Mouse (Mus musculus): ENCODE measurements around the gene Asprv1. TPM values are rescaled to one million over a fixed set of nuclear protein-coding genes. Genes with fewer than 3 reads are reported as not detected.

Asprv1 gene
- total RNA-seq (2012; rRNA removed) = 0.71 and 2.0 TPM in 2 replicates

DNA sequence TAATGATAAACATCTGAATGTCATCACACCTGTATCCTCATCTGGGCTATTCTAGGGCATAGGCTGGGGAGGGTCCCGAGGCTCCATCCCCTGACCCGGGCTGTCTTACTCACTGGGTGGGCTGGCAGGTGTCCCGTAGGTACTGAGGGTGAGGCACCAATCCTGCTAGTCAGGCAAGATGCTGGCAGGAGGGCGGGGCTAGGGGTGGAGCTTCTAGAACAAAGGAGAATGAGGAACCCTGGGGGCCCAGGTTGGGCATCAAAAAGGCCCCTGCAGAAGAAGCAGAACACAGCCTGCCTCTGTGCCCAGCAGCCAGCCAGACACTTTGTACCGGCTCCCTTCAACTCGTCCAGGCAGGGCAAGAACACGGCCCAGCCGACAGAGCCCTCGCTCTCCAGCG is at the start of gene Asprv1:
Gene Asprv1 (plus strand): TSS at position 219 of the 400 bp plus-strand sequence.
- DNase-seq (ENCODE audit: low read depth, low spot score) = no peak
- Histone ChIP-seq H3K4me3 (ENCODE audit: insufficient read depth in 1 of 2, low read depth in 1 of 2, low read length in 2 of 2, poor library complexity in 1 of 2, severe bottlenecking in 1 of 2) (no peak within 1 kb of the TSS), H3K4me1 (ENCODE audit: control insufficient read depth in 2 of 2, insufficient read depth in 2 of 2, low read length in 2 of 2, poor library complexity in 1 of 2) (peaks cover 5 to 10% of the 10 kb centered on the region in 2 experiments; a peak in 2 of 4 replicates), H3K9ac (ENCODE audit: insufficient read depth, low read depth, low read length, poor library complexity, severe bottlenecking) (no peak within 1 kb of the TSS), H3K36me3 (ENCODE audit: control insufficient read depth, insufficient read depth, low read length, poor library complexity, severe bottlenecking) (no peaks in the 10 kb centered on the region), H3K27ac (ENCODE audit: insufficient read depth, low read depth, low read length, poor library complexity, severe bottlenecking) (no peak within 1 kb of the TSS), H3K9me3 (ENCODE audit: control insufficient read depth, insufficient read depth, low read depth, low read length) (no peaks in the 10 kb centered on the region)
- TF ChIP-seq ZNF384 (IDR thresholded peaks at IDR 0.05; ENCODE audit: low read depth, low read length) (no peak), ZC3H11A (IDR thresholded peaks at IDR 0.05; ENCODE audit: borderline replicate concordance, low read depth, low read length) (no peak), HCFC1 (IDR thresholded peaks at IDR 0.05; ENCODE audit: borderline replicate concordance, insufficient read depth, low read length) (no peak), CHD2 (IDR thresholded peaks at IDR 0.05; ENCODE audit: low read depth, low read length) (no peak), MAFK (IDR thresholded peaks at IDR 0.05; ENCODE audit: insufficient read depth, low read depth, low read length) (no peak)
- in situ Hi-C loops (cut with MboI; ENCODE audit: low sequenced_read_pairs in 2 of 2, unreplicated experiment in 2 of 2) = no loop called here

DNA sequence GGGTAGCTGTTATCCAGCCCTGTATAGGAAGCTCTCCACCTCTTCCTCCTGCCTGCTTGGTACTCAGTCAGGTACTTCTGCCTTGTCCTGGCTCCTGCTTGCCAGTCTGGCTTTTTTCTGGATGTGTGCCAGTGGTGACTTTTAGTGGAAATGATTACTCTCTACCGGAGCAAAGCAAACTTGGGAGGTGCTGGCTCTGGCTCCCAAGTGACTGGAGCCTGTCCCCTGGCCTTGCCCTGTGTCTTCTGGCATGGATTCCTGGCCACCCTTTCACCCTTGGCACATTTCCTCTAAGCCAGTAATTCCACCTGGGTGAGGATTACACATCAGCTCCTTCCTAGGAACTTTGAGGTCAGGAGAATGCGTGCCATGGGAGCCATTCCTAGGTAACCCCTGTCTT is 49.6 kb upstream of the Asprv1 start:
- Histone ChIP-seq H3K4me1 (ENCODE audit: control insufficient read depth in 2 of 2, insufficient read depth in 2 of 2, low read length in 2 of 2, poor library complexity in 1 of 2) (peaks cover 4 to 18% of the 10 kb centered on the region in 2 experiments), H3K9me3 (ENCODE audit: control insufficient read depth, insufficient read depth, low read depth, low read length) (no peaks in the 10 kb centered on the region), H3K36me3 (ENCODE audit: control insufficient read depth, insufficient read depth, low read length, poor library complexity, severe bottlenecking) (no peaks in the 10 kb centered on the region), H3K9ac (ENCODE audit: insufficient read depth, low read depth, low read length, poor library complexity, severe bottlenecking) (no peak overlapping the region), H3K4me3 (ENCODE audit: insufficient read depth in 1 of 2, low read depth in 1 of 2, low read length in 2 of 2, poor library complexity in 1 of 2, severe bottlenecking in 1 of 2) (no peak overlapping the region), H3K27ac (ENCODE audit: insufficient read depth, low read depth, low read length, poor library complexity, severe bottlenecking) (no peak overlapping the region)
- in situ Hi-C loops (cut with MboI; ENCODE audit: low sequenced_read_pairs in 2 of 2, unreplicated experiment in 2 of 2) = no loop called here
- TF ChIP-seq HCFC1 (IDR thresholded peaks at IDR 0.05; ENCODE audit: borderline replicate concordance, insufficient read depth, low read length) (no peak), ZC3H11A (IDR thresholded peaks at IDR 0.05; ENCODE audit: borderline replicate concordance, low read depth, low read length) (no peak), MAFK (IDR thresholded peaks at IDR 0.05; ENCODE audit: insufficient read depth, low read depth, low read length) (no peak), CHD2 (IDR thresholded peaks at IDR 0.05; ENCODE audit: low read depth, low read length) (no peak), ZNF384 (IDR thresholded peaks at IDR 0.05; ENCODE audit: low read depth, low read length) (no peak)
- DNase-seq (ENCODE audit: low read depth, low spot score) = no peak

DNA sequence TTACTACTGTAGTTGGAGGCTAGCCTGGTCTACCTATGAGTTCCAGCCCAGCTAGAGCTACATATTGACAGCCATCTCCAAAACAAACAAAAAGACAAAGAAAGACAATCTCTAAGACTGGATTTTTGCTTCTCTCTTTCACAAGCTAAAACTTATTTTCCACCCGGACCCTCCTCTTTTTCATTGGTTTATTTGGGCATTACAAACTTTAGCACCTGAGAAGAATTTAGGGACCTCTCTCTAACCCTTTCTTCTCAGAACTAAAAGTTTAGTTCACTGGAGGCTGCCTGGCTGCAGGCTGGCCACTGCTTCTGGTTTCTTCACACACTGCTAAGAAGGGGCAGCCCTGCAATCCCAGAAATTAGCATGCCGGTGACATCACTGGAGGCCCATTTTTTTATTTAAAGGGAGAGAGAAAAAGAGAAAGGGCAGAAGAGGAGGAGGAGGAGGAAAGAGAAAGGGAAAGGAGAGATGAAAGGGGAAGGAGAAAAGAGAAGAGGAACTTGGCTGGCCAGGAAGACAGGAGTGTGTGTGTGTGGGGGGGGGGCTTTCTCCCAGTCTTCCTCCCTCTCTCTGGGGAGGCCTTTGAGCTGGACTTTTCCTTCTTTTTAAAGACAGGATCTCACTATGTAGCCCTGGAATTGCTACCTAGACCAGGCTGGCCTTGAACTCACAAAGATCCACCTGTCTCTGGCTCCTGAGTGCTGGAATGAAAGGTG is 48.7 kb upstream of the Asprv1 start:
- Histone ChIP-seq H3K36me3 (ENCODE audit: control insufficient read depth, insufficient read depth, low read length, poor library complexity, severe bottlenecking) (no peaks in the 10 kb centered on the region), H3K4me1 (ENCODE audit: control insufficient read depth in 2 of 2, insufficient read depth in 2 of 2, low read length in 2 of 2, poor library complexity in 1 of 2) (peaks cover 8 to 25% of the 10 kb centered on the region in 2 experiments), H3K27ac (ENCODE audit: insufficient read depth, low read depth, low read length, poor library complexity, severe bottlenecking) (no peak overlapping the region), H3K9me3 (ENCODE audit: control insufficient read depth, insufficient read depth, low read depth, low read length) (no peaks in the 10 kb centered on the region), H3K4me3 (ENCODE audit: insufficient read depth in 1 of 2, low read depth in 1 of 2, low read length in 2 of 2, poor library complexity in 1 of 2, severe bottlenecking in 1 of 2) (no peak overlapping the region), H3K9ac (ENCODE audit: insufficient read depth, low read depth, low read length, poor library complexity, severe bottlenecking) (no peak overlapping the region)
- in situ Hi-C loops (cut with MboI; ENCODE audit: low sequenced_read_pairs in 2 of 2, unreplicated experiment in 2 of 2) = no loop called here
- DNase-seq (ENCODE audit: low read depth, low spot score) = no peak
- TF ChIP-seq HCFC1 (IDR thresholded peaks at IDR 0.05; ENCODE audit: borderline replicate concordance, insufficient read depth, low read length) (no peak), CHD2 (IDR thresholded peaks at IDR 0.05; ENCODE audit: low read depth, low read length) (no peak), MAFK (IDR thresholded peaks at IDR 0.05; ENCODE audit: insufficient read depth, low read depth, low read length) (no peak), ZC3H11A (IDR thresholded peaks at IDR 0.05; ENCODE audit: borderline replicate concordance, low read depth, low read length) (no peak), ZNF384 (IDR thresholded peaks at IDR 0.05; ENCODE audit: low read depth, low read length) (no peak)

DNA sequence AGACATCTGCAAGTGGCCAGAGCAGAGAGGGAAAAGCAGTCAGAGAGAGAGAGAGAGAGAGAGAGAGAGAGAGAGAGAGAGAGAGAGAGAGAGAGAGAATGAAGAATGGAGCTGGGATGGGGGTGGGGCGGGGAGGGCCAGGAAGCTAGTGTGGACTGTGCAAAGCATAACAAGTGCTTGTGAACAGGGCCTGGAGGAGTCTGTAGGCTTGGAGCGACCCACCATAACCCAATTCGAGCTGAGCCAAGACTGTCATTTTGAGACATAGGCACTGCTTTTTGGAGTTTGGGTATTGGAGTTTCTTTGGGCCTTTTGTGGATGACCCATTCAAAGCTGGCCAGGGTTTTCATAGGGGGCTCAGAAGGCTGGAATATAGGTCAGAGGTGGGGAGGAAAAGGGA is 48.0 kb upstream of the Asprv1 start:
- Histone ChIP-seq H3K36me3 (ENCODE audit: control insufficient read depth, insufficient read depth, low read length, poor library complexity, severe bottlenecking) (no peaks in the 10 kb centered on the region), H3K9ac (ENCODE audit: insufficient read depth, low read depth, low read length, poor library complexity, severe bottlenecking) (no peak overlapping the region), H3K27ac (ENCODE audit: insufficient read depth, low read depth, low read length, poor library complexity, severe bottlenecking) (no peak overlapping the region), H3K4me3 (ENCODE audit: insufficient read depth in 1 of 2, low read depth in 1 of 2, low read length in 2 of 2, poor library complexity in 1 of 2, severe bottlenecking in 1 of 2) (no peak overlapping the region), H3K9me3 (ENCODE audit: control insufficient read depth, insufficient read depth, low read depth, low read length) (no peaks in the 10 kb centered on the region), H3K4me1 (ENCODE audit: control insufficient read depth in 2 of 2, insufficient read depth in 2 of 2, low read length in 2 of 2, poor library complexity in 1 of 2) (peaks cover 8 to 31% of the 10 kb centered on the region in 2 experiments)
- TF ChIP-seq HCFC1 (IDR thresholded peaks at IDR 0.05; ENCODE audit: borderline replicate concordance, insufficient read depth, low read length) (no peak), MAFK (IDR thresholded peaks at IDR 0.05; ENCODE audit: insufficient read depth, low read depth, low read length) (no peak), ZC3H11A (IDR thresholded peaks at IDR 0.05; ENCODE audit: borderline replicate concordance, low read depth, low read length) (no peak), ZNF384 (IDR thresholded peaks at IDR 0.05; ENCODE audit: low read depth, low read length) (no peak), CHD2 (IDR thresholded peaks at IDR 0.05; ENCODE audit: low read depth, low read length) (no peak)
- no peak for DNase-seq (ENCODE audit: low read depth, low spot score)
- in situ Hi-C loops (cut with MboI; ENCODE audit: low sequenced_read_pairs in 2 of 2, unreplicated experiment in 2 of 2) = no loop called here

Measured in ES-E14 (cell line).